Mouse (Mus musculus): ENCODE results near the gene Art1. TPM values are rescaled to one million over a fixed set of nuclear protein-coding genes. Genes with fewer than 3 reads are reported as not detected.
A peak's percentile ranks its signal among the peaks of the same experiment; 100 is the strongest.

Art1 gene
- polyA plus RNA-seq, 1 experiment = not detected

- no peak overlapping the region for H3K4me3 ChIP-seq (ENCODE audit: insufficient read depth, low read length)
- H3K4me1 ChIP-seq (ENCODE audit: control insufficient read depth, insufficient read depth, low read length) = peaks cover 5% of the 10 kb centered on the region; the same call in 1 of the 2 replicates
- no peak for TF ChIP-seq POLR2A (IDR thresholded peaks at IDR 0.05; ENCODE audit: borderline replicate concordance, low read depth, low read length)
- no peak for TF ChIP-seq CTCF (IDR thresholded peaks at IDR 0.05; ENCODE audit: low read depth, low read length)
- no peak overlapping the region for H3K27ac ChIP-seq (ENCODE audit: insufficient read depth, low read depth, low read length)
Measured at GRCm38 (mm10) chr7:102104126-102104525, 2.6 kb downstream of the Art1 start.

GRCm38 (mm10) chr7:102106700-102107141 is 5.2 kb downstream of the Art1 start:
- no peaks in the 10 kb centered on the region for H3K4me1 ChIP-seq (ENCODE audit: control insufficient read depth, insufficient read depth, low read length)
- H3K4me3 ChIP-seq (ENCODE audit: insufficient read depth, low read length) = no peak overlapping the region
- H3K27ac ChIP-seq (ENCODE audit: insufficient read depth, low read depth, low read length) = no peak overlapping the region
- TF ChIP-seq POLR2A (IDR thresholded peaks at IDR 0.05; ENCODE audit: borderline replicate concordance, low read depth, low read length) = no peak
- TF ChIP-seq CTCF (IDR thresholded peaks at IDR 0.05; ENCODE audit: low read depth, low read length) = no peak

- Histone ChIP-seq H3K4me1 (ENCODE audit: control insufficient read depth, insufficient read depth, low read length) (no peaks in the 10 kb centered on the region), H3K4me3 (ENCODE audit: insufficient read depth, low read length) (no peak overlapping the region), H3K27ac (ENCODE audit: insufficient read depth, low read depth, low read length) (no peak overlapping the region)
- TF ChIP-seq POLR2A (IDR thresholded peaks at IDR 0.05; ENCODE audit: borderline replicate concordance, low read depth, low read length) (no peak), CTCF (IDR thresholded peaks at IDR 0.05; ENCODE audit: low read depth, low read length) (no peak)
Measured at GRCm38 (mm10) chr7:102108206-102108605, 6.7 kb downstream of the Art1 start.

GRCm38 (mm10) chr7:102109171-102109570 is 7.6 kb downstream of the Art1 start, which contains the start of gene Art5:
TSS of gene Art5 (minus strand) at chr7:102109489.
- H3K4me3 ChIP-seq (ENCODE audit: insufficient read depth, low read length) = no peak within 1 kb of the TSS
- TF ChIP-seq POLR2A (IDR thresholded peaks at IDR 0.05; ENCODE audit: borderline replicate concordance, low read depth, low read length) (no peak), CTCF (IDR thresholded peaks at IDR 0.05; ENCODE audit: low read depth, low read length) (no peak)
- no peak within 1 kb of the TSS for H3K27ac ChIP-seq (ENCODE audit: insufficient read depth, low read depth, low read length)
- no peaks in the 10 kb centered on the region for H3K4me1 ChIP-seq (ENCODE audit: control insufficient read depth, insufficient read depth, low read length)

GRCm38 (mm10) chr7:102109746-102110145 is 8.2 kb downstream of the Art1 start:
- Histone ChIP-seq H3K27ac (ENCODE audit: insufficient read depth, low read depth, low read length) (no peak overlapping the region), H3K4me1 (ENCODE audit: control insufficient read depth, insufficient read depth, low read length) (no peaks in the 10 kb centered on the region), H3K4me3 (ENCODE audit: insufficient read depth, low read length) (no peak overlapping the region)
- TF ChIP-seq POLR2A (IDR thresholded peaks at IDR 0.05; ENCODE audit: borderline replicate concordance, low read depth, low read length) = no peak
- no peak for TF ChIP-seq CTCF (IDR thresholded peaks at IDR 0.05; ENCODE audit: low read depth, low read length)

GRCm38 (mm10) chr7:102113151-102113729 is 11.7 kb downstream of the Art1 start:
- no peak overlapping the region for H3K27ac ChIP-seq (ENCODE audit: insufficient read depth, low read depth, low read length)
- no peak for TF ChIP-seq CTCF (IDR thresholded peaks at IDR 0.05; ENCODE audit: low read depth, low read length)
- no peak for TF ChIP-seq POLR2A (IDR thresholded peaks at IDR 0.05; ENCODE audit: borderline replicate concordance, low read depth, low read length)
- no peak overlapping the region for H3K4me3 ChIP-seq (ENCODE audit: insufficient read depth, low read length)
- no peaks in the 10 kb centered on the region for H3K4me1 ChIP-seq (ENCODE audit: control insufficient read depth, insufficient read depth, low read length)

GRCm38 (mm10) chr7:102116579-102117331 is 15.2 kb downstream of the Art1 start, which contains the start of gene Chrna10:
TSS of gene Chrna10 (minus strand) at chr7:102116828.
- no peak for TF ChIP-seq CTCF (IDR thresholded peaks at IDR 0.05; ENCODE audit: low read depth, low read length)
- no peak within 1 kb of the TSS for H3K4me3 ChIP-seq (ENCODE audit: insufficient read depth, low read length)
- H3K4me1 ChIP-seq (ENCODE audit: control insufficient read depth, insufficient read depth, low read length) = no peaks in the 10 kb centered on the region
- no peak within 1 kb of the TSS for H3K27ac ChIP-seq (ENCODE audit: insufficient read depth, low read depth, low read length)

- H3K4me1 ChIP-seq (ENCODE audit: control insufficient read depth, insufficient read depth, low read length) = no peaks in the 10 kb centered on the region
- H3K4me3 ChIP-seq (ENCODE audit: insufficient read depth, low read length) = no peak overlapping the region
- TF ChIP-seq POLR2A (IDR thresholded peaks at IDR 0.05; ENCODE audit: borderline replicate concordance, low read depth, low read length) (no peak), CTCF (IDR thresholded peaks at IDR 0.05; ENCODE audit: low read depth, low read length) (no peak)
- no peak overlapping the region for H3K27ac ChIP-seq (ENCODE audit: insufficient read depth, low read depth, low read length)
Measured at GRCm38 (mm10) chr7:102117382-102117781, 15.8 kb downstream of the Art1 start.

- TF ChIP-seq POLR2A (IDR thresholded peaks at IDR 0.05; ENCODE audit: borderline replicate concordance, low read depth, low read length) (no peak), CTCF (IDR thresholded peaks at IDR 0.05; ENCODE audit: low read depth, low read length) (no peak)
- H3K4me3 ChIP-seq (ENCODE audit: insufficient read depth, low read length) = no peak overlapping the region
- no peak overlapping the region for H3K27ac ChIP-seq (ENCODE audit: insufficient read depth, low read depth, low read length)
- no peaks in the 10 kb centered on the region for H3K4me1 ChIP-seq (ENCODE audit: control insufficient read depth, insufficient read depth, low read length)
Measured at GRCm38 (mm10) chr7:102120326-102120725, 18.8 kb downstream of the Art1 start.

GRCm38 (mm10) chr7:102132395-102132794 is 30.9 kb downstream of the Art1 start:
- peaks cover 5% of the 10 kb centered on the region for H3K4me1 ChIP-seq (ENCODE audit: control insufficient read depth, insufficient read depth, low read length)
- TF ChIP-seq CTCF (IDR thresholded peaks at IDR 0.05; ENCODE audit: low read depth, low read length) (no peak), POLR2A (IDR thresholded peaks at IDR 0.05; ENCODE audit: borderline replicate concordance, low read depth, low read length) (no peak)
- no peak overlapping the region for H3K4me3 ChIP-seq (ENCODE audit: insufficient read depth, low read length)
- H3K27ac ChIP-seq (ENCODE audit: insufficient read depth, low read depth, low read length) = 0 out of 2 replicates have a peak overlapping the region, but pooled peaks have one; percentile 22

All from bone marrow macrophage, adult 2 months (primary cell).